Mouse (Mus musculus) hindlimb bud, embryonic 11.5 days (tissue): ENCODE measurements around the gene Cda.
"Not testable (repeated sequence)": the region's sequence is repeated elsewhere in the genome, so short reads cannot be mapped to it uniquely, and the experiment has no call there.

Experiments
- DNase-seq: peaks from one replicate; pipeline ENCODE4 v3.0.0-alpha.2; 2012; ENCODE audit warnings: low read depth, low spot score; ENCODE audit errors: extremely low spot score

The Cda gene

DNA sequence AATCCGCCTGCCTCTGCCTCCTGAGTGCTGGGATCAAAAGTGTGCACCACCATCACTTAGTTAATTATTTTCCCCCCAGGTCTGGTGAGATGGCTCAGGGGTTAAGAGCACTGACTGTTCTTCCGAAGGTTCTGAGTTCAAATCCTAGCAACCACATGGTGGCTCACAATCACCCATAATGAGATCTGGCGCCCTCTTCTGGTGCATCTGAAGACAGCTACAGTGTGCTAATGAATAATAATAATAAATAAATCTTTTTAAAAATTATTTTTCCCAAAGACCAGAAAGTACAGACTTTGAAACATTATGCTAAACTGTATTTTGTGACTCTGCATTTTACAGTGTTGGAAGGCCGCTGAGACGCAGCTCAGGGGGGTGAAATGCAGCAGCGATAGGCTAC, 32.1 kb downstream of the Cda start:
- DNase-seq: no peak

GRCm38 (mm10) chr4:138335036-138335435, 32.8 kb downstream of the Cda start:
- no peak for DNase-seq

DNA sequence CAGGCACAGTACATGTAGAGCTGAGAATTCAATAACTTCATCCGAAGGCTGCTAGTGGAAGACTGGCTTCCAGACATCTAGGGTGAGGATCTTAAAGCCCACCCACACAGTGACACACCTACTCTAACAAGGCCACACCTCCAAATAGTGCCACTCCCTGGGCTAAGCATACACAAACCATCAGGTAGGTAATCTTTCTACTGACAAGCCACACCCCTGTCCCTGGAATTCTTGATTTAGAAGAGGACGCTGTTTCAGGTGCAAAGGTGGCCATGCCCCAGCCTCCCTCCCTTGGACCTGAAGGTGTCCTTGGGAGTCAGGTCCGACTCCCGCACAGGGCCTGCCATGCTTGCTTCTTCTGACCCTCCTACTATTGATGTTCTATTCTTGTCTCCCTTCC, 34.7 kb downstream of the Cda start:
- DNase-seq: no peak

- DNase-seq: no peak
Observed at GRCm38 (mm10) chr4:138331647-138332046, 36.1 kb downstream of the Cda start.

DNA sequence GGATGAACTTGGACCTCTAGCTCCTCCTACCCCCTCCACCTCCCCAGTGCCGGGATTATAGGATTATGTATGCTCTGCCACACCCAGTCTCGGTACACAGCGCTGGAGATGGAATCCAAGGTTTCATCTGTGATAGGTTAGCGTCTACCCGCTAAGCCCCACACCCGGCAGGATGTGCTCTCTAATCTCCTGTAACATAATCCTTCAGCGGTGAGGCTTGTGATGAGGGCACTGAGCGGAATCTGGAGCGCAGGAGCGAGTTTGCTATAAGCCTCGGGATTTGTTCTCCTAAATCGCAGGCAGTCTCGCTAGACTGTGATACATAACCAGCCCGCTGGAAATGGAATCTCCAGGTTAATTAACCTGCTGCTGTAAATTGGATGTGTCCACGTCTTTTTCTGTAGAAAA, 37.5 kb downstream of the Cda start:
- DNase-seq: no peak

GRCm38 (mm10) chr4:138327891-138328470, 39.8 kb downstream of the Cda start:
- no peak for DNase-seq

GRCm38 (mm10) chr4:138327155-138327554, 40.6 kb downstream of the Cda start:
- DNase-seq: not testable (repeated sequence)

GRCm38 (mm10) chr4:138326077-138326695, 41.6 kb downstream of the Cda start, which contains the start of gene Pink1:
Gene Pink1 (minus strand): TSS chr4:138326307.
- DNase-seq: no peak

GRCm38 (mm10) chr4:138325466-138326076, 42.2 kb downstream of the Cda start:
- DNase-seq: no peak

GRCm38 (mm10) chr4:138324451-138324850, 43.3 kb downstream of the Cda start:
- DNase-seq: no peak

- DNase-seq: no peak
Observed at GRCm38 (mm10) chr4:138323753-138324152, 44.0 kb downstream of the Cda start.

DNA sequence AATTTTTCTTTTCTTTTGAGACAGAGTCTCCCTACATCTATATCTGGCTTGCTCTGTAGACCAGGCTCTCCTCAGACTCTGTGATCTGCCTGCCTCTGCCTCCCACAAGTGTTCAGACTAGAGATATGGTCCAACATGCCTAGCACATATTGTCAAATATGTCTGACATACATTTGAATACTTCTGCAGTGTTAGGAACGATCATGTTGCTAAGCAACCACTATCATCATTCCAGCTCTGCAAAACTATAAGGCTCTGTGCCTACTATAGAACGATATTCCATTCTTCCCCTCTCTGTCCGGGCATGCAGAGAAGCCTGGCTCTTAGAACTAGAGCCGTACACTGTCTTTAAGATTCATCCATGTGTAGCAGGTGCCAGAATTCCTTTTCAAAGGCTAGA, 45.1 kb downstream of the Cda start:
- DNase-seq: no peak

- no peak for DNase-seq
Observed at GRCm38 (mm10) chr4:138321488-138321887, 46.3 kb downstream of the Cda start.

- DNase-seq: no peak
Observed at GRCm38 (mm10) chr4:138320711-138321110, 47.1 kb downstream of the Cda start.

DNA sequence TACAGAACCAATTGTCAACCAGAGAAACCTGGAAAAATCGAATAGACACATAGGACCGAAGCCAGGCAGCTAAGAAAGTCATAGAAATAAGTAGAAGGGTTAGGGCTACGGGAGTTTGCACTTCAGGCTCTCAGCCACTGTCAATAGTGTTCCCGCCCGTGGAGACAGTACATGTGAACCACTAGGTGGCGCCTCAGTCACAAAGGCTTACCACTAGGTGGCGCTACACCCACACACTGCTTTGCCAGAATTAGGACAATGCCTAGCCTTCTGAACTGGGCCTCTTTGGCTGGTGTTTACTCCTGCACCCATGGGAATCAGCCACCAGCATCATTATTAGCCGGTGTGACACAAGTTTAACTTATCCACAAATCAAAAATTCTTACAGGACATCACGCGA, 48.3 kb downstream of the Cda start:
- no peak for DNase-seq

DNA sequence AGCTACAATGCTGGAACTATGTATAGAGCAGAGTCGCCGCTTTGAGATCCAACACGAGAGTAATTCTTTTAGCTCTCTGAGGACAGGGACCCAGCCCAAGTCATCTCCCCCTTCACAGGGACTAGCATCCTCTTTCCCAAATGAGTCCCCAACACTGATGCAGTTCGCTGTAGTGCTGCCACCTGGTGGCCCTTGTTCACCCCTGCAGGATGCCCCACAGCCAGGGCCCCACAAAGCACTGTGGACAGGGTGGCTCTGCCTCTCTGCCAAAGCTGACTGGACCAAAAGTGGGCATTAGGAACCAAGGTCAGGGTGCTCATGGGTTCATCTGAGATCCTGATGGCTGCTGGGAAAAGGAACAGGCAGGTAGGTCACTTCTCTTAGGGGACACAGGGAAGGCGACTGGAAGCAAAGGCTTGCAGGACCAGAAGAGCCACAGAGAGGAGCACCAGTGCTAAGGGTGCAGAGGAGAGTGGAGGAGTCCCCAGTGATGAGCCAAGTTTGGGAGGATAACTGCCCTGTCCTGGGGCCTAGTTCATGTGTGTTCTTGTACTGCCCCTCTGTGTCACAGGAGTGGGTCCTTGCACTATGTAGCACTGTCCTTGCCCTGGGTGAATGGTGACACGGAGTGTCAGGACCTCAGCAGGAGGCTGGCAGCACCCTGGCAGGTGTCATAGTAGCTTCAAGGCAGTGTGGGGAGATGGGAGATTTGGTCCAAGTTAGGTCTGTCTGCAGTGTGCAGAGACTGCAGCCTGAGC, 49.1 kb downstream of the Cda start:
- DNase-seq: no peak

GRCm38 (mm10) chr4:138316369-138316768, 51.4 kb downstream of the Cda start:
- DNase-seq: no peak

GRCm38 (mm10) chr4:138315781-138316180, 52.0 kb downstream of the Cda start:
- no peak for DNase-seq

GRCm38 (mm10) chr4:138313795-138314194, 54.0 kb downstream of the Cda start:
- no peak for DNase-seq

- DNase-seq: no peak
Observed at GRCm38 (mm10) chr4:138313021-138313420, 54.8 kb downstream of the Cda start.

DNA sequence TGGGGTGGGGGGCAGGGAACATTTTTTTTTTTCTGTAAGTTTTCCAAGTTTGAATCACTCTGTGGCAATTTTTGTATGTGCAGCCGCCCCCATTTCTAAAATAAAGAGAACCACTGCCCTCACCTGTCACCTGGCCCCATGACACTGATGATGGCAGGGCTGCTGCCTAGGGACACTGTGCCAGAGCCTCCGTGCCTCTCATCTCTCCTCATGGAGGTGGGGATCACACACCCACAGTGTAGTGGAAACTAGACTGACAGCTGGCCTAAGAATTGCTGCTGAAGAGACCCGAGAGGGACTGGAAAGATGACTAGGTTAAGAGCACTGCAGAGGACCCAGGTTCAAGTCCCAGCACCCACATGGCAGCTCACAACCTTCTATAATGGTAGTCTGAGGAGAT, 55.7 kb downstream of the Cda start:
- no peak for DNase-seq

DNA sequence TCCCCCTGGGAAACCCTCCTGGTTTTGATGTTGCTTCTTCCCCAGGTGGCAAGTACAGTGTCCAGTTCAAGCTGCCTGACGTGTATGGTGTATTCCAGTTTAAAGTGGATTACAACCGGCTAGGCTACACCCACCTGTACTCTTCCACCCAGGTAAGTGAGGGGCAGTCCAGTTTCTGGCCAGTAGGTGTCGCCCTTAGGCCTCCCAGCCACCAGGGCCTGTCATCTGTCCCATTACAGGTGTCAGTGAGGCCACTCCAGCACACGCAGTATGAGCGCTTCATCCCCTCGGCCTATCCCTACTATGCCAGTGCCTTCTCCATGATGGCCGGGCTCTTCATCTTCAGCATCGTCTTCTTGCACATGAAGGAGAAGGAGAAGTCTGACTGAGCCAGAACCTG, 56.2 kb downstream of the Cda start:
- no peak for DNase-seq
